ENCODE assay signal across 8 mouse cellular contexts in the genomic region with DNA sequence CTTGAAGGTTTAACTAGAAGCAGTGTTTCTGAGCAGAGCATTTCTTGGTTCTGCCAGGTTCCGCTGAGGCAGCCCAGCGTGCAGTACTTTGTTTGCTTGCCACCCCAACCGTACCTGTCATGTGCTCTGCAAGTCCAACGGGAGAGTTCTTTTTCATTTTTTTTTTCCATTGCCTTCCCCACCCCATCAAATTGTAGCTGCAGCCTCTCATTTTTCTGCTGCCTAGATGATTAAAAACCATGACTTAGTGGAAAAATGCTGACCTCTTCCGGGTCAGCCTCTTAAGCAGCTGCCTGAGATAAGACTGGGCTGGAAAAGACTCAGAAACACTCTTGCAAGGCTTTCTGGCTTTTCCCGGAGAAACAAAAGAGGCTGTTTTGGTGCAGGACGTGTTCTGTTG. TPM values are rescaled to one million over a fixed set of nuclear protein-coding genes. Genes with fewer than 3 reads are reported as not detected.
DNase-seq lines count a peak whose midpoint lies in the region; ATAC-seq and TF ChIP-seq lines count a peak whose summit lies in the region.

No protein-coding gene starts in this region.

- DNase-seq in hindbrain, embryonic 14.5 days (ENCODE audit: low spot score), result no peak
- DNase-seq in hindbrain, postnatal 0 days (ENCODE audit: low spot score), result no peak
- peak; percentile 80 for DNase-seq in CD4-positive helper T cell, adult 2 months (ENCODE audit: low read depth, low spot score)
- no peak for DNase-seq in embryo, embryonic 11 days
- no peak for DNase-seq in adrenal gland, postnatal 14 days
- DNase-seq in urinary bladder, adult 2 months (ENCODE audit: low spot score), result no peak

- H3K4me1 ChIP-seq in hindbrain, embryonic 14.5 days (replicated peaks; ENCODE audit: control insufficient read depth, insufficient read depth, low read length), result peaks cover 11% of the 10 kb centered on the region; the same call in 1 of the 2 replicates
- H3K4me1 ChIP-seq in hindbrain, postnatal 0 days (ENCODE audit: insufficient read depth, low read length), result 0 out of 2 replicates have a peak, but pooled peaks cover 10% of the 10 kb centered on the region
- H3K4me1 ChIP-seq in kidney, embryonic 16.5 days (ENCODE audit: insufficient read depth, low read length), result peaks cover 35% of the 10 kb centered on the region

- WGBS in hindbrain, embryonic 14.5 days, result 70% methylated on average over 7 of the region's 7 CpGs
- 62% methylated on average over 7 of the region's 7 CpGs for WGBS in hindbrain, postnatal 0 days
- WGBS in kidney, embryonic 16.5 days, result 53% methylated on average over 7 of the region's 7 CpGs

- no peak overlapping the region for H3K4me2 ChIP-seq in hindbrain, embryonic 14.5 days (replicated peaks)
- H3K4me2 ChIP-seq in hindbrain, postnatal 0 days (ENCODE audit: low read depth, low read length), result no peak overlapping the region
- no peak overlapping the region for H3K4me2 ChIP-seq in kidney, embryonic 16.5 days (replicated peaks; ENCODE audit: low read depth, low read length)

- TF ChIP-seq CTCF in hindbrain, postnatal 0 days (IDR thresholded peaks at IDR 0.05; ENCODE audit: low read depth), result no peak

- no peak for ATAC-seq in hindbrain, embryonic 14.5 days (ENCODE audit: low FRiP score)
- no peak for ATAC-seq in hindbrain, postnatal 0 days
- peak; percentile 71 for ATAC-seq in common myeloid progenitor, adult 5-6 weeks (replicated peaks; ENCODE audit: low read depth, poor library complexity, severe bottlenecking)
- no peak for ATAC-seq in kidney, embryonic 16.5 days (ENCODE audit: low FRiP score, low TSS enrichment)

- peak overlapping the region; percentile 47; the same call in 1 of the 2 replicates for H3K27ac ChIP-seq in hindbrain, embryonic 14.5 days
- no peak overlapping the region for H3K27ac ChIP-seq in hindbrain, postnatal 0 days
- peak overlapping the region; percentile 48 for H3K27ac ChIP-seq in kidney, embryonic 16.5 days (ENCODE audit: low read length)

- peaks cover 35% of the 10 kb centered on the region for H3K36me3 ChIP-seq in hindbrain, embryonic 14.5 days (replicated peaks; ENCODE audit: control insufficient read depth, insufficient read depth)
- H3K36me3 ChIP-seq in hindbrain, postnatal 0 days (ENCODE audit: insufficient read depth, low read length), result peaks cover 7% of the 10 kb centered on the region
- H3K36me3 ChIP-seq in kidney, embryonic 16.5 days (ENCODE audit: insufficient read depth, low read length), result peaks cover 29% of the 10 kb centered on the region

- H3K4me3 ChIP-seq in hindbrain, embryonic 14.5 days (replicated peaks; ENCODE audit: low read length), result no peak overlapping the region
- H3K4me3 ChIP-seq in hindbrain, postnatal 0 days (ENCODE audit: low read length), result no peak overlapping the region
- H3K4me3 ChIP-seq in kidney, embryonic 16.5 days (ENCODE audit: low read length), result no peak overlapping the region

- H3K9me3 ChIP-seq in hindbrain, embryonic 14.5 days (ENCODE audit: control insufficient read depth, low read length), result no peaks in the 10 kb centered on the region
- no peaks in the 10 kb centered on the region for H3K9me3 ChIP-seq in hindbrain, postnatal 0 days (ENCODE audit: low read length)
- 0 out of 2 replicates have a peak, but pooled peaks cover 6% of the 10 kb centered on the region for H3K9me3 ChIP-seq in kidney, embryonic 16.5 days (ENCODE audit: low read length)

- no peak overlapping the region for H3K9ac ChIP-seq in hindbrain, embryonic 14.5 days
- H3K9ac ChIP-seq in hindbrain, postnatal 0 days (replicated peaks; ENCODE audit: low read length), result no peak overlapping the region
- H3K9ac ChIP-seq in kidney, embryonic 16.5 days (replicated peaks; ENCODE audit: low read length), result no peak overlapping the region

- H3K27me3 ChIP-seq in hindbrain, embryonic 14.5 days (ENCODE audit: control insufficient read depth, insufficient read depth, low read length), result no peaks in the 10 kb centered on the region
- H3K27me3 ChIP-seq in hindbrain, postnatal 0 days (ENCODE audit: insufficient read depth, low read length), result no peaks in the 10 kb centered on the region
- no peaks in the 10 kb centered on the region for H3K27me3 ChIP-seq in kidney, embryonic 16.5 days (ENCODE audit: insufficient read depth, low read length)

RNA-seq across cellular contexts. Expression of a gene that starts 17.8 kb away (rescaled TPM):
- 6.4 and 8.1 TPM in 2 replicates for polyA plus RNA-seq in hindbrain, embryonic 14.5 days (2014; fragmentation: Nextera tagmentation; extraction: Ambion mirVana)
- 79.4 and 103 TPM in 2 replicates for total RNA-seq in hindbrain, postnatal 0 days (2014; rRNA removed)
- 4.3 and 4.6 TPM in 2 replicates for polyA plus RNA-seq in hindbrain, postnatal 0 days (2015; fragmentation: Nextera tagmentation; extraction: Ambion mirVana)
- total RNA-seq in common myeloid progenitor, adult 5-6 weeks (2017), result 18.0 and 18.1 TPM in 2 replicates
- polyA plus RNA-seq in kidney, embryonic 16.5 days (2015; fragmentation: Nextera tagmentation; extraction: Ambion mirVana), result 8.4 and 8.8 TPM in 2 replicates
- 41.7 and 53.4 TPM in 2 replicates for total RNA-seq in adrenal gland, postnatal 14 days (2021)
- polyA plus RNA-seq in urinary bladder, adult 2 months (2012; rRNA removed), result 42.9 and 49.5 TPM in 2 replicates
